Mouse (Mus musculus) liver, embryonic 11.5 days (tissue): ENCODE data around the gene Myo10. TPM values are rescaled to one million over a fixed set of nuclear protein-coding genes. Genes with fewer than 3 reads are reported as not detected.

Experiments
- ATAC-seq: fragments of 200-750 bp; cut with Nextera tagmentation; replicated peaks from 2 replicates; pipeline ENCODE4 v1.8.0; 2017; ENCODE audit warnings: moderate number of reproducible peaks, mild to moderate bottlenecking, moderate TSS enrichment, moderate library complexity; ENCODE audit not compliant: low FRiP score
- DNase-seq: peaks from one replicate; pipeline ENCODE4 v3.0.0-alpha.2; 2017; ENCODE audit warnings: low spot score
- H3K27ac ChIP-seq: fragments of 300-500 bp; sonication (generic); 2 replicates; pipeline ENCODE4 v1.5.1; 2014; ENCODE audit warnings: mild to moderate bottlenecking, low read depth, low read length, control low read depth
- H3K27me3 ChIP-seq: fragments of 300-500 bp; sonication (generic); replicated peaks from 2 replicates; pipeline ENCODE4 v1.6.1; 2014; ENCODE audit warnings: low read length, mixed read lengths; ENCODE audit not compliant: control insufficient read depth, insufficient read depth
- H3K36me3 ChIP-seq: fragments of 300-500 bp; sonication (generic); 2 replicates; pipeline ENCODE4 v1.6.1; 2014; ENCODE audit warnings: mild to moderate bottlenecking, low read length, moderate library complexity, mixed read lengths; ENCODE audit not compliant: control insufficient read depth, insufficient read depth
- H3K4me1 ChIP-seq: fragments of 300-500 bp; sonication (generic); replicated peaks from 2 replicates; pipeline ENCODE4 v1.6.1; 2014; ENCODE audit warnings: low read length, mixed read lengths; ENCODE audit not compliant: control insufficient read depth, insufficient read depth
- H3K4me2 ChIP-seq: fragments of 300-500 bp; sonication (generic); 2 replicates; pipeline ENCODE4 v1.6.1; 2014; ENCODE audit warnings: mild to moderate bottlenecking, control low read depth, moderate library complexity
- H3K4me3 ChIP-seq: fragments of 300-500 bp; sonication (generic); 2 replicates; pipeline ENCODE4 v1.5.1; 2014; ENCODE audit warnings: low read depth, low read length, control low read depth
- H3K9ac ChIP-seq: fragments of 300-500 bp; sonication (generic); 2 replicates; pipeline ENCODE4 v1.6.1; 2014; ENCODE audit warnings: low read depth, low read length, control low read depth
- H3K9me3 ChIP-seq: fragments of 300-500 bp; sonication (generic); 2 replicates; pipeline ENCODE4 v1.6.1; 2016; ENCODE audit warnings: low read length, inconsistent platforms, mixed read lengths; ENCODE audit not compliant: control insufficient read depth
- WGBS: fragments of 180-500 bp; shearing (Covaris S2); extraction: QIAGEN DNeasy Blood & Tissue Kit; methylation state at CpG from one replicate; pipeline ENCODE4 v1.1.7; 2014; 5-methylcytosine and 5-hydroxymethylcytosine counted together
- polyA plus RNA-seq: library from polyadenylated mRNA; unstranded; fragments of >200 nt; fragmentation: Nextera tagmentation; extraction: Ambion mirVana; gene quantifications from 2 replicates; pipeline ENCODE4 v1.2.1, GENCODE M21; 2014

The Myo10 gene
- polyA plus RNA-seq, 1 experiment from 2014 or later: 16.3 TPM

DNA sequence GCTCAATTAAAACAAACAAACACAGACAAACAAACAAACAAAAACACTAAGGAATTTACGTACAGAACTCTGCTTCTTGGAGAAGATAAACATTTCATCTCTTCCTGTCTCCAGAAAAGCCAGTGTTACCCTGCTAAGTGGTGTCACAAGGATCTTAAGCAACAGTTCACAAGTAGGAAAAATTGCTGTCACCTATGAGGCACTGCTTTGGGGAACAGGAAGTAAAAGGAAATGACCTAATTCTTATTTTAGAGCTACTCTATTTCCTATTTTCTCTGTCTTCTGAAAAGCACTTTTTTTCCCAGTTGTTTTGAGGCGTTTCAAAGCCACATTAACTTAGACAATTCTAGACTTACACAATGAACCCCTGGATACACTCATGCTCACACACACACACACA, 208.1 kb downstream of the Myo10 start:
- Histone ChIP-seq H3K27ac (no peak overlapping the region), H3K9ac (no peak overlapping the region), H3K36me3 (no peaks in the 10 kb centered on the region), H3K4me1 (no peaks in the 10 kb centered on the region), H3K4me2 (no peak overlapping the region), H3K9me3 (no peaks in the 10 kb centered on the region), H3K27me3 (no peaks in the 10 kb centered on the region), H3K4me3 (no peak overlapping the region)
- WGBS: 42% methylated on average over 2 of the region's 2 CpGs
- no peak for DNase-seq
- no peak for ATAC-seq

DNA sequence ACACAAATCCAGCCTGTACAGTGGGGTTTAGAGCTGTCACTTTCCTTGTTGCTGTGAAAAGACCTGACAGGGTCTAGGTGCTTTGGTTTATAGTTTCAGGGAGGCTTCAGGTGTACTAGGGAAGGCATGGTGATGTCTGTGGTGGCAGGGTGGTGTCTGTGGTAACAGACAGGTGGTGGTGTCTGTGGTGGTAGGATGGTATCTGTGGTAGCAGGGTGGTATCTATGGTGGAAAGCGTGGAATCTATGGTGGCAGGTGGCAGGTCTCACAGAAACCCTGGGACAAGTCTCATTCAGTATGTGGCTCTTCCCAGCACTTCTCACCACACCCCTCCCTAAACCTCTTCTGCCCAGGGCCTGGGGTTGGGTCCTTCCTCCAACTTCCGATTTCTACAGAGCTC, 212.0 kb downstream of the Myo10 start:
- Histone ChIP-seq H3K4me1 (no peaks in the 10 kb centered on the region), H3K4me3 (no peak overlapping the region), H3K9ac (no peak overlapping the region), H3K36me3 (no peaks in the 10 kb centered on the region), H3K27me3 (no peaks in the 10 kb centered on the region), H3K4me2 (no peak overlapping the region), H3K27ac (no peak overlapping the region), H3K9me3 (no peaks in the 10 kb centered on the region)
- no peak for DNase-seq
- no peak for ATAC-seq
- WGBS: 79% methylated on average over 2 of the region's 2 CpGs

DNA sequence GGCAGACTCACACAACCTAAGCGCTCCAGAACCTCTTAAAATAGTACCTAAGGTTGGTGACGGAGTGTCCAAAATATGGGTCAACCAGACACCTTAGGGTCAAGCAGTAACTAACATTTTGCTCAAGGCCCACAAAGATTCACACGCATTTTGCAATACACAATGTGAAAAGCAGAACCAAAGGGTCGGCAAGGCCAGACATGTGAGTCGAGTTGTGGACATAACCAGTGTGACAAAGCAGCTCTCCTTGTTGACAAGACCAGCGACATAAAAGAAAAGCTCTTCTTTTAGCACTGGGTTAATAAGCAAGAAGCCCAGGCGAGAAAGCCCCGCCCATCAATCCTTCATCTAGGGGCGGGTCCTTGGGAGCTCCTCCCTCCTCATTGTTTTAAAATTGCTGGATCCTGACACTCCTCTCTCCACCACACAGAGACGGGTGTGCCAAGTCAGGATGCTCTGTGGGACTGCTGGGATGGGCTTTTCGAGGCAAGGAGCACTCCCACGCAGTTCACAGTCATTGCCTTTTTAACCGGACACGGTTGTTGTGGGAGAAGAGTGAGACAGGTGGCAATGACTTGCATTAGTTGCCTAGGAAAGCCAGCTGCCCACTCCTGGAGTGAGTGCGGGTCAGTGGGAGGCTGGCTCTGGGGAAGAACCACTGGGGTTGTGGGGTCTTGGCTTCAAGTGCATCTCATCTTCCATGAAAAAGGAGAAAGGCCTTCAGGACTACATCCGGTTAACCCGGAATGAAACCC, 212.8 kb downstream of the Myo10 start:
- DNase-seq (no peak), ATAC-seq (no peak)
- Histone ChIP-seq H3K9me3 (no peaks in the 10 kb centered on the region), H3K27ac (no peak overlapping the region), H3K27me3 (no peaks in the 10 kb centered on the region), H3K4me1 (no peaks in the 10 kb centered on the region), H3K4me2 (no peak overlapping the region), H3K9ac (no peak overlapping the region), H3K4me3 (no peak overlapping the region), H3K36me3 (no peaks in the 10 kb centered on the region)
- 84% methylated on average over 17 of the region's 17 CpGs for WGBS

GRCm38 (mm10) chr15:25842462-25843085, 220.2 kb downstream of the Myo10 start:
- ATAC-seq (no peak), DNase-seq (no peak)
- WGBS: 13% methylated on average over 16 of the region's 16 CpGs
- Histone ChIP-seq H3K9ac (no peak overlapping the region), H3K27ac (no peak overlapping the region), H3K4me1 (no peaks in the 10 kb centered on the region), H3K4me2 (peak overlapping the region; percentile 91), H3K9me3 (no peaks in the 10 kb centered on the region), H3K36me3 (no peaks in the 10 kb centered on the region), H3K27me3 (peaks cover 32% of the 10 kb centered on the region), H3K4me3 (peak overlapping the region; percentile 62)

DNA sequence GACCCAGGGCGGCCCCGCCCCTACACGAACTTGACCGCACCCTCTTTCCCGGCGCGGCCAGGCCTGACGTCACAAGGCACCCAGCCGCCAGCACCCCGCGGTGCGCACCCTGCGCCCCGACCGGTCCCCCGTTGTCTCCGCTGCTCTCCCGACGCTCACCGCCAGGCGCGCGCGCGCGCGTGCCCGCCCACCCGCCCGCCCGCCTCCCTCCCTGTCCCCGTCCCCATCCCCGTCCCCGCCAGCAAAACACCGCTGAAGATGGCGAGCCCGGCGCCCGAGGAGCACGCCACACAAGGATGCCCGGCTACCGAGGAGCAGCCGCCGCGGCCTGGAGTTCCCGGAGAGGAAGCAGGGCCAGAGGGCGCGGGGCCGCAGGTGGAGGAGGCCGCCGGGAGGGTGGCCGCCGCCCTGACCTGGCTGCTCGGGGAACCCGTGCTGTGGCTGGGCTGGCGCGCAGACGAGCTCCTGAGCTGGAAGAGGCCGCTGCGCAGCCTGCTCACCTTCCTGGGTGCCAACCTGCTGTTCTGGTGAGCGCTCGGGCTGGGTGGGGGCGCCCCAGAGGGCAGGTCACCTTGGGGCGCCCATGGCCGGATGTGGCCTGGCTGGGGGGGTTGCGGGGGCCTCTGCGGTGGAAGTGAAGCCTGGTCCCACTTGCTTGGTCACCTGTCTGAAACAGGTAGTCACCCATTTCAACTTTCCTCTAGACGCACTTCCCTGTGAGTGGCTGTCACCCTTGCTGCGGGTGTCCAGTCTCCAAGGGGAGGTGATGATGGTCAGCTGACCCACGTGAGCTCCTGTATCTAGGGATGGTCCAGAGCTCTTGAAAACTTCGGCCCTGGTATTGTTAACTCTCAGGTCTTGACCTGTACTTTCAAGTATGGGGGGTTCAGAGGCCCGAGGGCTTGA, 221.0 kb downstream of the Myo10 start, which contains the start of gene Retreg1:
Gene Retreg1 (plus strand): TSS at position 95 of the 906 bp plus-strand sequence.
- Histone ChIP-seq H3K9ac (no peak within 1 kb of the TSS), H3K27me3 (peaks cover 32% of the 10 kb centered on the region), H3K4me3 (peak within 1 kb of the TSS; percentile 62), H3K36me3 (no peaks in the 10 kb centered on the region), H3K9me3 (no peaks in the 10 kb centered on the region), H3K4me1 (no peaks in the 10 kb centered on the region), H3K27ac (no peak within 1 kb of the TSS), H3K4me2 (peak within 1 kb of the TSS; percentile 91)
- ATAC-seq (peak; percentile 76), DNase-seq (peak; percentile 44)
- 1% methylated on average over 69 of the region's 72 CpGs for WGBS

GRCm38 (mm10) chr15:25844013-25844570, 221.8 kb downstream of the Myo10 start:
- Histone ChIP-seq H3K36me3 (no peaks in the 10 kb centered on the region), H3K9ac (no peak overlapping the region), H3K4me1 (no peaks in the 10 kb centered on the region), H3K4me3 (no peak overlapping the region), H3K27ac (no peak overlapping the region), H3K9me3 (no peaks in the 10 kb centered on the region), H3K4me2 (peak overlapping the region; percentile 91; the same call in 1 of the 2 replicates), H3K27me3 (peaks cover 32% of the 10 kb centered on the region)
- WGBS: 23% methylated on average over 11 of the region's 11 CpGs
- ATAC-seq (no peak), DNase-seq (no peak)

DNA sequence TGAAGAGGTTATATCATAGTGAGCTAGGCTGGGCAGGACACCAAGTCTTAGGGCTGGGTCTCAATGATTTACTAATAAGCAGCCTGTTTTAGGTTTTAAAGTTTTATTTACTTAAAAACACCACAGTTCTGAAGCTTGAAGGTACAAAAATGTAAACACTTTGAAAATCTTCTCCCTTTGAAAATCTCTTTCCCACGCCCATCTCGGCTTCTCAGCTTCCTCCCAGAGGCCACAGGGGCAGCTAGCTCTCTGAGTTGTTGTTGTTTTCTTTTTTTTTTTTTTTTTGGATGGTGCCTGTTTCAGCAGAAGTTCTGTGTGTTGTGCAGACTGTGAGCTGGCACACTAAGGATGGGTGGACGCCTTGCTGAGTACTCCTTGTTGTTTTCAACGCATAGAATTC, 222.4 kb downstream of the Myo10 start:
- no peak overlapping the region for H3K4me3 ChIP-seq
- 47% methylated on average over 4 of the region's 4 CpGs for WGBS
- no peak for ATAC-seq
- no peak overlapping the region for H3K4me2 ChIP-seq
- no peaks in the 10 kb centered on the region for H3K36me3 ChIP-seq
- no peak overlapping the region for H3K27ac ChIP-seq
- no peak for DNase-seq
- H3K27me3 ChIP-seq: peaks cover 32% of the 10 kb centered on the region
- H3K9ac ChIP-seq: no peak overlapping the region
- H3K4me1 ChIP-seq: no peaks in the 10 kb centered on the region
- no peaks in the 10 kb centered on the region for H3K9me3 ChIP-seq

GRCm38 (mm10) chr15:25847576-25848168, 225.3 kb downstream of the Myo10 start:
- 75% methylated on average over 1 of the region's 1 CpGs for WGBS
- H3K9me3 ChIP-seq: no peaks in the 10 kb centered on the region
- no peaks in the 10 kb centered on the region for H3K4me1 ChIP-seq
- no peak overlapping the region for H3K4me2 ChIP-seq
- peaks cover 18% of the 10 kb centered on the region for H3K27me3 ChIP-seq
- no peaks in the 10 kb centered on the region for H3K36me3 ChIP-seq
- H3K4me3 ChIP-seq: no peak overlapping the region
- ATAC-seq: no peak
- H3K27ac ChIP-seq: no peak overlapping the region
- H3K9ac ChIP-seq: no peak overlapping the region
- DNase-seq: no peak
